Mouse (Mus musculus): Measurements from ENCODE around the gene Slc6a11. TPM values are rescaled to one million over a fixed set of nuclear protein-coding genes. Genes with fewer than 3 reads are reported as not detected.

The Slc6a11 gene
- polyA plus RNA-seq, 1 experiment from 2014 or later: 0.08 TPM

DNA sequence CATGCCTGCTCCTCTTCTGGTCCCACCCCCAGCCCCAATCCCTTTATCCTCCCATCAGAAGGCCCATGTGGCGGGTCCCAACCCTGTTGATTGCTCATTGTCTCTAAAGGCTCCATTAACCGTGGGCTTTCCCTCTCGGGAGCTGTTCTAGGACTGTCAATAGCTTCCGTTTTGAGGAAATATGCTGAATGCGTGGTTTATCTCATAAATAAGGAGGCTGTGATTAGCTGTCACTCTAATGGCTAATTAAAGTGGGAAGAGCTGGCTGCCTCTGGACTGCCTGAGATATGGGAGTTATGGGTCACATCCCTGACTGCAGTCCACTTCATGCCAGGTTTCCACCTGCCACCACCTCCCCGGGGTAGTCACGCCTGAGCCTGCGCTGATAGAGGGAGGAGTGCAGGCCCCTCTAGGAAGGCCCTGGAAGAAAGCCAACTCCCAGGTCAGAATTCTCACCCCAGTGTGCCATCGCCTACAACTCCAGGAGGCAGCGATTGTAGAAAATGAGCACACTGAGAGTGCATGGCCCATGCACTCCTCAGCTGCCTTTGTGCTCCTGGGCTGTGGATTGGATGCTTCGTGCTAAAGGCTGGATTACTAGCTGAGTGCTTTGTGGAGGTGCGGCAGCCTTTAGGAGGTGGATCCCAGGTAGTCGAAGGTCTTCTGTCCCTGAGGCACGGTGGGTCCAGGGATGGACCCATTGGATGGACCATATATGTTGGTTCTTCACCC, 143.1 kb downstream of the Slc6a11 start:
- DNase-seq (ENCODE audit: low spot score): no peak
- WGBS: 65% methylated on average over 14 of the region's 14 CpGs
- H3K27me3 ChIP-seq (ENCODE audit: control insufficient read depth, insufficient read depth, low read length): no peaks in the 10 kb centered on the region
- H3K9ac ChIP-seq (ENCODE audit: low read length): no peak overlapping the region
- no peak overlapping the region for H3K4me3 ChIP-seq (ENCODE audit: low read depth, low read length)
- H3K4me2 ChIP-seq (ENCODE audit: low read depth, severe bottlenecking): no peak overlapping the region
- H3K27ac ChIP-seq (replicated peaks; ENCODE audit: low read depth, low read length): no peak overlapping the region
- H3K36me3 ChIP-seq (ENCODE audit: control insufficient read depth, insufficient read depth, low read length): no peaks in the 10 kb centered on the region
- no peaks in the 10 kb centered on the region for H3K9me3 ChIP-seq (ENCODE audit: control insufficient read depth, low read length)
- H3K4me1 ChIP-seq (ENCODE audit: control insufficient read depth, insufficient read depth, low read length): no peaks in the 10 kb centered on the region
- no peak for ATAC-seq (ENCODE audit: insufficient number of reproducible peaks, low FRiP score, low TSS enrichment, low read depth)

DNA sequence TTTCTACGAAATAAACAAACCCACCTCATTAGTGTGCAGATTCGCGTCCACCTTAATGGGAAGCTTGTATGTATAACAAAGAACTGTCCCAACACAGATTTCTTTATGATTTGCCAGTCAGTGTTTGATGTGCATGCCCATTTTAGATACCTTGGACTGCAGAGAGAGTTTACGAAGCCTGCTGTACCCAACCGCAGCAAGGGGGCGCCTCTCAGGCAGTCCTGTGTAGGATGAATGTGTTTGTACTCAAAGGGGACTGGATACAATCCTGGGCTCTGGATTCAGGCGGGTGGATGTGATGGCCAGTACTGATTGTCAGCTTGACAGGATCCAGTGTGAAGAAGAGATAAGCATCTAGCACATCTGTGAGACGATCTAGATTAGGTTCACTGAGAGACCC, 144.8 kb downstream of the Slc6a11 start:
- H3K27ac ChIP-seq (replicated peaks; ENCODE audit: low read depth, low read length): no peak overlapping the region
- DNase-seq (ENCODE audit: low spot score) (peak; percentile 27), ATAC-seq (ENCODE audit: insufficient number of reproducible peaks, low FRiP score, low TSS enrichment, low read depth) (no peak)
- no peak overlapping the region for H3K9ac ChIP-seq (ENCODE audit: low read length)
- H3K4me1 ChIP-seq (ENCODE audit: control insufficient read depth, insufficient read depth, low read length): no peaks in the 10 kb centered on the region
- no peak overlapping the region for H3K4me2 ChIP-seq (ENCODE audit: low read depth, severe bottlenecking)
- H3K36me3 ChIP-seq (ENCODE audit: control insufficient read depth, insufficient read depth, low read length): no peaks in the 10 kb centered on the region
- no peak overlapping the region for H3K4me3 ChIP-seq (ENCODE audit: low read depth, low read length)
- no peaks in the 10 kb centered on the region for H3K27me3 ChIP-seq (ENCODE audit: control insufficient read depth, insufficient read depth, low read length)
- H3K9me3 ChIP-seq (ENCODE audit: control insufficient read depth, low read length): no peaks in the 10 kb centered on the region
- WGBS: 58% methylated on average over 8 of the region's 8 CpGs

DNA sequence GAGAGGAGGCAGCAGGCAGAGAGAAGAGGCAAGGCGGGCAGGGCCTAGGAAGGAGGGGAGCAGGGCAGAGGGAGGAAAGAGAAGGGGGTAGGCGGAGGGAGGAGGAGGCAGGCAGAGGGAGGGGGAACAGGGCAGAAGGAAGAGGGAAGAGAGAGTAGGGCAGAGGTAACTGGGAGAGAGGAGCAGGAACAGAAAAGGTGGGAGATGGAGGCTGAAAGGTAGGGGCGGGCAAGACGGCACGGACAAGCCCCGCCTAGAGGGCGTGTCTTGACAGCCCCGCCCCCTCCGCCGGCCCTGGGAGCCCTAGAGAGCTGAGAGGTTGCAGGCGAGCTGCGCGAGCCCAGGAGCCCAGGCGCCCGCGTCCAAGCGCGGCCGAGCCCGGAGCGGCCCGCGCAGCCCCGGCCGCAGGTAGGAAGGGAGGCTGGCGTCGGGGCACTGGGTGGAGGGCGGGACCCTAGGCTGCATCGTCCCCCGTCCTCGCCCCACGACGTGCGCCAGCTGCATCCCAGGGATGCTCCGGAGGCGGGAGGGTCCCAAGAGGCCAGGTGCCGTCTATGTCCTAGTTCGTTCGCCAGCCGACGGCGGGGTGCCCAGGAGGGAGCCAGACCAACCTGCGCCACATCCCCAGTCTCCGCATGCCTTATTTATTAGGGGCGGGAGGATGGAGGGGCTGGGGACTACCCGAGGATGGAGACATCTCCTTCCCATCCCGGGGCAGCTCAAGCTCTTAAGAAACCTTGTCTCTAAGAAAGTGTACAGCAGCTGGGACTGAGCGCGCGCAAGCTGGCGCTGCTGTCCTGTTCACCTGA, 151.6 kb downstream of the Slc6a11 start, which contains the start of gene Slc6a1:
TSS of gene Slc6a1 (plus strand) at position 167 of the 809 bp plus-strand sequence.
- 2% methylated on average over 44 of the region's 51 CpGs for WGBS
- H3K9ac ChIP-seq (ENCODE audit: low read length): no peak within 1 kb of the TSS
- no peaks in the 10 kb centered on the region for H3K36me3 ChIP-seq (ENCODE audit: control insufficient read depth, insufficient read depth, low read length)
- peak; percentile 77 for DNase-seq (ENCODE audit: low spot score)
- peak within 1 kb of the TSS; percentile 12; the same call in 1 of the 2 replicates for H3K4me3 ChIP-seq (ENCODE audit: low read depth, low read length)
- no peaks in the 10 kb centered on the region for H3K4me1 ChIP-seq (ENCODE audit: control insufficient read depth, insufficient read depth, low read length)
- ATAC-seq (ENCODE audit: insufficient number of reproducible peaks, low FRiP score, low TSS enrichment, low read depth): peak; percentile 89
- H3K9me3 ChIP-seq (ENCODE audit: control insufficient read depth, low read length): no peaks in the 10 kb centered on the region
- H3K27me3 ChIP-seq (ENCODE audit: control insufficient read depth, insufficient read depth, low read length): peaks cover 46% of the 10 kb centered on the region
- H3K27ac ChIP-seq (replicated peaks; ENCODE audit: low read depth, low read length): no peak within 1 kb of the TSS
- H3K4me2 ChIP-seq (ENCODE audit: low read depth, severe bottlenecking): peak within 1 kb of the TSS; percentile 31

DNA sequence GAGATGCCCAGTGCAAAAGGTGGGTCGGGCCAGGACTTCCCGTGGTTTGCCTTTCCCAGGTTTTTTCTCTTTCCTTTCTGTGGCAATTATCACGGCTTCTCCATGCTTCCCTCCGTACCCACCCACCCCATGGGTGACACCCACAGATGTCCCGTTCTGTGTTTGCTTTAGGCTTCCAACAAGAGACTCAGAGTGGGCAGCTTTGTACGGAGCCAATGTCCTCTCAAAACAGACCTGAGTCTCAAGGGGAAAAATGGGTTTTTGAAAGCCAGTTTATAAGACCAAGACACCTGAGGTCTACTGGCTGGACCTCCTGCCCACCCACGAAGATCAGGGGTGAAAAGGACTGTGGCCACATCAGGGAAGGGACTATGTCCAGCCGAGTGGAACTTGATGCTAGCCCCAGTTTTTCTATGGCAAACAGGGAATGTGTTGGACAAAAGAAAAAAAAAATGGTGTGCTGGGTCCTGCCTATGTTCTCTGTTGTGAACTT, 152.3 kb downstream of the Slc6a11 start:
- H3K9me3 ChIP-seq (ENCODE audit: control insufficient read depth, low read length): no peaks in the 10 kb centered on the region
- peaks cover 51% of the 10 kb centered on the region for H3K27me3 ChIP-seq (ENCODE audit: control insufficient read depth, insufficient read depth, low read length)
- DNase-seq (ENCODE audit: low spot score) (no peak), ATAC-seq (ENCODE audit: insufficient number of reproducible peaks, low FRiP score, low TSS enrichment, low read depth) (no peak)
- H3K4me1 ChIP-seq (ENCODE audit: control insufficient read depth, insufficient read depth, low read length): no peaks in the 10 kb centered on the region
- no peaks in the 10 kb centered on the region for H3K36me3 ChIP-seq (ENCODE audit: control insufficient read depth, insufficient read depth, low read length)
- H3K4me3 ChIP-seq (ENCODE audit: low read depth, low read length): no peak overlapping the region
- H3K27ac ChIP-seq (replicated peaks; ENCODE audit: low read depth, low read length): no peak overlapping the region
- WGBS: 23% methylated on average over 8 of the region's 8 CpGs
- no peak overlapping the region for H3K9ac ChIP-seq (ENCODE audit: low read length)
- H3K4me2 ChIP-seq (ENCODE audit: low read depth, severe bottlenecking): no peak overlapping the region

DNA sequence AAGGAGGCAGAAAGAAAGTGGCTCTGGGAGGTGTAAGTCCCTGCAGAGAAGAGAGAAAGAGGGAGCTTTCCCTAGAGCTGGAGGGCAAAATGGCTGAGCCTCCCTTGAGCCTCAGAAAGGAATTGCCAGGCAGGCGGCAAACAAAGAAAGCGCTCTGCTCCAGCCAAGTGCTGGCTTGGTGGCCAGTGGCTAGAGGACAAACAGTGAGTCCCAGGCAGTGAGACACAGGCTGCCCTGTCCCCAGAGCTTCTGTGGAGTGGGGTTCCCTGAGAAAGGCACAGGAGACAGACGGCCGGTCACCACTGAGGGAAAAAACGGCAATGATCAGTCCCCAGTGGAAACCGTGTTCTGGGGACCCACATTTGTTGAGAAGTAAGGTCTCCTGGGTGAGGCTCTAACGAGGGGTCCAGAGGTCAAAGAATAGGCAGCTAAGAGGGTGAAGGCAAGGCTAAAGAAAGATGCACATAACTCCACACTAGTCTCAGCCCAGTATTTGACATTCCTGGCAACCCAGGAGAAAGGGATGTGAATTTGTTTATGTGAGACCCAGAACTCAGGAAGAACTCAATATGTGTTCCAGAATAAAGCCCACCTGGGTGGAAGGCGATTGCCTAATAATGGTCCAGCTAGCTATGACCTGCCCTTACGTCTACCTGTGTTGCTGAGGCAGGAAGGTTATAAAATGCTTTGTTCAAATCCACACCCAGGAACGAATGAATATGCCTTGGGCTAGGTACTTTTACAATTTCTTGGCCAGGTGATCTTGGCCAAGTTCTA, 153.1 kb downstream of the Slc6a11 start:
- H3K27me3 ChIP-seq (ENCODE audit: control insufficient read depth, insufficient read depth, low read length): peaks cover 53% of the 10 kb centered on the region
- ATAC-seq (ENCODE audit: insufficient number of reproducible peaks, low FRiP score, low TSS enrichment, low read depth) (no peak), DNase-seq (ENCODE audit: low spot score) (peak; percentile 27)
- 56% methylated on average over 10 of the region's 10 CpGs for WGBS
- H3K27ac ChIP-seq (replicated peaks; ENCODE audit: low read depth, low read length): no peak overlapping the region
- no peaks in the 10 kb centered on the region for H3K9me3 ChIP-seq (ENCODE audit: control insufficient read depth, low read length)
- no peak overlapping the region for H3K4me2 ChIP-seq (ENCODE audit: low read depth, severe bottlenecking)
- no peaks in the 10 kb centered on the region for H3K36me3 ChIP-seq (ENCODE audit: control insufficient read depth, insufficient read depth, low read length)
- H3K4me1 ChIP-seq (ENCODE audit: control insufficient read depth, insufficient read depth, low read length): no peaks in the 10 kb centered on the region
- no peak overlapping the region for H3K9ac ChIP-seq (ENCODE audit: low read length)
- H3K4me3 ChIP-seq (ENCODE audit: low read depth, low read length): no peak overlapping the region

DNA sequence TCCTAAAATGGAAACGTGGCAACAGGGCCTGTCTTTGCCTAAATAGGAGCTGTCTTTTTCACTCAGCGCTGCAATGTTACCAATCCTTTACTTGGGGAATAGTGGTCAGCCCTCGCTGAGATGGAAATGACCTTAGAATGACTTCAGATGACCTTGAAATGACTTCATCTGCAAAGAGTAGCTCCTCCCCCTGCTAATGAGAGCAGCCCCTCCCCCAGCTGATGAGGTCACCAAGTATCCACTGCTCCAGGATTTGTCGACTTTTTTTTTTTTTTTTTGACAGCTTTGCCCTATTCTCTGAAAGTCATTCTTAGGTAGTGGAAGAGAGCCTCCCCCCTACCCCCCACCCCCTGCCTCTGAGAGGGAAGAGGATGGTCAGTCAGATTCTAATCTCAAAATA, 154.4 kb downstream of the Slc6a11 start:
- H3K9me3 ChIP-seq (ENCODE audit: control insufficient read depth, low read length): no peaks in the 10 kb centered on the region
- H3K27me3 ChIP-seq (ENCODE audit: control insufficient read depth, insufficient read depth, low read length): peaks cover 57% of the 10 kb centered on the region
- no peaks in the 10 kb centered on the region for H3K36me3 ChIP-seq (ENCODE audit: control insufficient read depth, insufficient read depth, low read length)
- no peak for DNase-seq (ENCODE audit: low spot score)
- no peak overlapping the region for H3K4me3 ChIP-seq (ENCODE audit: low read depth, low read length)
- ATAC-seq (ENCODE audit: insufficient number of reproducible peaks, low FRiP score, low TSS enrichment, low read depth): no peak
- no peaks in the 10 kb centered on the region for H3K4me1 ChIP-seq (ENCODE audit: control insufficient read depth, insufficient read depth, low read length)
- 36% methylated on average over 4 of the region's 4 CpGs for WGBS
- no peak overlapping the region for H3K9ac ChIP-seq (ENCODE audit: low read length)
- no peak overlapping the region for H3K27ac ChIP-seq (replicated peaks; ENCODE audit: low read depth, low read length)
- no peak overlapping the region for H3K4me2 ChIP-seq (ENCODE audit: low read depth, severe bottlenecking)

DNA sequence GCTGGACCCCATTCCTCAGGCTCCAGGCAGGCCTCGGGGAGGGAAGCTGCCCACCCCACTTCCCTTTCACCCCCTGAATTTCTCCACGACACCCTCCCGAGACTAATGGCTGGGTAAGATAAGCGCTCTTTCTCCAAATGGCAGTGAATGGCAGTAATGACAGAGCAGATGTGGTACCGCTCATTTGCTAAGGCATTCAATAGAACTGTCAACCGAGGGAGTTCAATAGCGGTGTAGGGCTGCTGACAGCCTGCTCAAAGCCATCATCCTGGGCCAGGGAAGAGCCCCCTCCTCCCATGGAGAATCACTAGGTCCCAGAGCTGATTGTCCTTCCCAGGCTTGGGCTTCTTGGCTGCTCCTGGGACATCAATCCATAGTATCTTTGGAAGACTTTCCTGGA, 158.1 kb downstream of the Slc6a11 start:
- no peak for ATAC-seq (ENCODE audit: insufficient number of reproducible peaks, low FRiP score, low TSS enrichment, low read depth)
- no peaks in the 10 kb centered on the region for H3K4me1 ChIP-seq (ENCODE audit: control insufficient read depth, insufficient read depth, low read length)
- no peak for DNase-seq (ENCODE audit: low spot score)
- H3K9me3 ChIP-seq (ENCODE audit: control insufficient read depth, low read length): no peaks in the 10 kb centered on the region
- H3K4me2 ChIP-seq (ENCODE audit: low read depth, severe bottlenecking): no peak overlapping the region
- no peak overlapping the region for H3K9ac ChIP-seq (ENCODE audit: low read length)
- peaks cover 32% of the 10 kb centered on the region for H3K27me3 ChIP-seq (ENCODE audit: control insufficient read depth, insufficient read depth, low read length)
- 45% methylated on average over 7 of the region's 7 CpGs for WGBS
- no peak overlapping the region for H3K27ac ChIP-seq (replicated peaks; ENCODE audit: low read depth, low read length)
- H3K36me3 ChIP-seq (ENCODE audit: control insufficient read depth, insufficient read depth, low read length): no peaks in the 10 kb centered on the region
- H3K4me3 ChIP-seq (ENCODE audit: low read depth, low read length): no peak overlapping the region

DNA sequence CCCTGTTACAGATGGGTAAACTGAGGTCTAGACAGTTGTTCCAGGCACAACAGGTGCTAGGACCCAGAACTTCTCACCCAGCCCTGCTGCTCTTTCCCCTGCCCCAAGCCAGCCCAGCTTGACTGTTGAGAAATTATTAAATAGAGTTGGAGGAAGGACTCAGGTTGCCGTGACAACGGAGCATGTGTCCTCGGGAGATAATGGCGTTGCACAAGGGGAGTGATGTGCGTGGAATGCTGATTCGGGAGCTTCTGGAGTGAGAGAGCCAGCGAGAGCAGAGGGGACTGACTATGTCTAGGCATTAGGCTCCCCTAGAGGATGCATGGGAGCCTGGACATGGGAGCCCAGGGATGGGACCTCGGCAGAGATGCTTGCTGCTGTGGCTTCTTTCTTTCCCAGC, 159.1 kb downstream of the Slc6a11 start:
- H3K4me3 ChIP-seq (ENCODE audit: low read depth, low read length): no peak overlapping the region
- no peak overlapping the region for H3K27ac ChIP-seq (replicated peaks; ENCODE audit: low read depth, low read length)
- WGBS: 70% methylated on average over 8 of the region's 8 CpGs
- H3K4me1 ChIP-seq (ENCODE audit: control insufficient read depth, insufficient read depth, low read length): no peaks in the 10 kb centered on the region
- no peak for DNase-seq (ENCODE audit: low spot score)
- no peaks in the 10 kb centered on the region for H3K36me3 ChIP-seq (ENCODE audit: control insufficient read depth, insufficient read depth, low read length)
- H3K27me3 ChIP-seq (ENCODE audit: control insufficient read depth, insufficient read depth, low read length): peaks cover 21% of the 10 kb centered on the region
- no peaks in the 10 kb centered on the region for H3K9me3 ChIP-seq (ENCODE audit: control insufficient read depth, low read length)
- no peak overlapping the region for H3K4me2 ChIP-seq (ENCODE audit: low read depth, severe bottlenecking)
- ATAC-seq (ENCODE audit: insufficient number of reproducible peaks, low FRiP score, low TSS enrichment, low read depth): no peak
- no peak overlapping the region for H3K9ac ChIP-seq (ENCODE audit: low read length)

Data from limb, embryonic 11.5 days (tissue).